Mouse (Mus musculus): ENCODE results near the gene Arhgap35.

DNA sequence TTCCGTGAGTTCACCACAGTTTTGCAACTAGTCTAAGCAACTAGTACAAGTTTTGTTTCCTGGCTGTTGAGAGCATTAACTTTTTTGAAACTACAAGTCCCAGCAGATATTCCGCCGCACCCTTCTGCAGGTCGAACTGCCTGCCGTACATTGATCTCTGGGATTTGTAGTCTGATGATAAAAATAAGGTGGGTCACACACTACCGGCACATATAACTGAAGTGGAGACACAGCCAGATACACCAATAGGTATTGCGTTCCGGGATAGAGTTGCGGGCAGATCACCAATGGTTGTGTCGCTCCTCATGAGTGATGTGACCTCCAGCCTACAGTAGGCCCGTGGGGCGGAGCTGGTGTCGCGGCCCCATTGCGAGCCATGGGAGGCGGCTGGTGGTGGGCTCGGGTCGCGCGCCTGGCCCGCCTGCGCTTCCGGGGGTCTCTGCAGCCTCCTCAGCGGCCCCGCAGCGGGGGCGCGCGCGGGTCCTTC, 162.2 kb downstream of the Arhgap35 start, which contains the start of gene Tmem160:
- TF ChIP-seq CTCF (conservative IDR thresholded peaks at IDR 0.05; ENCODE audit: insufficient read depth, insufficient read length, low read depth, low read length) = no peak
- TF ChIP-seq POLR2A (IDR thresholded peaks at IDR 0.05; ENCODE audit: low read depth, low read length) = no peak
